Mouse (Mus musculus) telencephalon, adult 2 months (tissue): ENCODE data around the gene Srgap3.
A peak's percentile ranks its signal among the peaks of the same experiment; 100 is the strongest.

Experiments
- DNase-seq: peaks from one replicate; pipeline ENCODE4 v3.0.0-alpha.2; 2011; ENCODE audit warnings: low read depth, low spot score

Gene Srgap3

GRCm38 (mm10) chr6:112946895-112947436, at the start of gene Srgap3:
Gene Srgap3, minus strand, starts transcription at chr6:112947266.
- peak; percentile 88 for DNase-seq

- no peak for DNase-seq
Measured at GRCm38 (mm10) chr6:112995708-112996107, 48.6 kb upstream of the Srgap3 start.

GRCm38 (mm10) chr6:112990119-112990518, 43.1 kb upstream of the Srgap3 start:
- no peak for DNase-seq

GRCm38 (mm10) chr6:112985362-112986314, 38.6 kb upstream of the Srgap3 start:
- no peak for DNase-seq

GRCm38 (mm10) chr6:112982241-112982640, 35.2 kb upstream of the Srgap3 start:
- DNase-seq = no peak

- no peak for DNase-seq
Measured at GRCm38 (mm10) chr6:112978947-112979346, 31.9 kb upstream of the Srgap3 start.

GRCm38 (mm10) chr6:112977246-112977645, 30.2 kb upstream of the Srgap3 start:
- DNase-seq = no peak

- DNase-seq = no peak
Measured at GRCm38 (mm10) chr6:112976541-112976940, 29.5 kb upstream of the Srgap3 start.

GRCm38 (mm10) chr6:112976136-112976535, 29.1 kb upstream of the Srgap3 start:
- DNase-seq = no peak

GRCm38 (mm10) chr6:112973786-112974720, 27.0 kb upstream of the Srgap3 start:
- no peak for DNase-seq

- DNase-seq = peak; percentile 56
Measured at GRCm38 (mm10) chr6:112972858-112973631, 26.0 kb upstream of the Srgap3 start.

- DNase-seq = no peak
Measured at GRCm38 (mm10) chr6:112972127-112972526, 25.1 kb upstream of the Srgap3 start.

- no peak for DNase-seq
Measured at GRCm38 (mm10) chr6:112971116-112971768, 24.2 kb upstream of the Srgap3 start.

GRCm38 (mm10) chr6:112967359-112967758, 20.3 kb upstream of the Srgap3 start:
- no peak for DNase-seq

GRCm38 (mm10) chr6:112958360-112958759, 11.3 kb upstream of the Srgap3 start:
- no peak for DNase-seq

- DNase-seq = no peak
Measured at GRCm38 (mm10) chr6:112957583-112958280, 10.7 kb upstream of the Srgap3 start.

- DNase-seq = no peak
Measured at GRCm38 (mm10) chr6:112955773-112956172, 8.7 kb upstream of the Srgap3 start.

GRCm38 (mm10) chr6:112953905-112954304, 6.8 kb upstream of the Srgap3 start:
- DNase-seq = no peak

- DNase-seq = no peak
Measured at GRCm38 (mm10) chr6:112951254-112951653, 4.2 kb upstream of the Srgap3 start.
